Mouse (Mus musculus): ENCODE results near the gene Eif5b.
"Not testable (repeated sequence)": the region's sequence is repeated elsewhere in the genome, so short reads cannot be mapped to it uniquely, and the experiment has no call there.

GRCm38 (mm10) chr1:38062156-38062555 is 64.3 kb downstream of the Eif5b start:
- TF ChIP-seq CTCF (IDR thresholded peaks at IDR 0.05; ENCODE audit: insufficient read depth, low read length); POLR2A (IDR thresholded peaks at IDR 0.05; ENCODE audit: borderline replicate concordance, extremely low read depth, low read depth, low read length): not testable (repeated sequence)

Measured in lung, adult 2 months (tissue).